Mouse (Mus musculus) left cerebral cortex, adult 2 months (tissue): ENCODE data around the gene Setd7. TPM values are rescaled to one million over a fixed set of nuclear protein-coding genes. Genes with fewer than 3 reads are reported as not detected.

Experiments used
- DNase-seq, 2 experiments: peaks; one replicate each; pipeline ENCODE4 v3.0.0; 2021 to 2022; ENCODE audit warnings: low spot score in 2 of 2, mixed read lengths in 1 of 2; ENCODE audit errors: extremely low spot score in 1 of 2
- H3K27ac ChIP-seq: fragments of 200-600 bp; 2 replicates; pipeline ENCODE4 v1.8.1; 2022
- H3K4me3 ChIP-seq: fragments of 200-600 bp; 2 replicates; pipeline ENCODE4 v1.8.1; 2022
- CTCF ChIP-seq: fragments of 200-600 bp; IDR thresholded peaks from 2 replicates; pipeline ENCODE4 v1.8.1; 2022; ENCODE audit warnings: antibody characterized with exemption, mild to moderate bottlenecking, moderate library complexity
- intact Hi-C: fragments of 180-260 bp; cut with DNase I; formaldehyde crosslinking; loops from one replicate; pipeline ENCODE4 v1.15.1; 2025
- total RNA-seq, 2 experiments: library from RNA; stranded (reverse); gene quantifications; 2 replicates each; pipeline ENCODE4 v1.2.3; 2021

The Setd7 gene
- total RNA-seq, 2 experiments from 2014 or later, result 133 to 143 TPM

- peak within 1 kb of the TSS; percentile 94 for H3K4me3 ChIP-seq
- peak; percentile 98 for DNase-seq
- peak; percentile 19 for TF ChIP-seq CTCF
- peak within 1 kb of the TSS; percentile 93 for H3K27ac ChIP-seq
- intact Hi-C loops, result loop anchor here (10.0 kb wide), 1 partner anchor 171 kb away; no protein-coding TSS in a partner anchor
Measured at GRCm38 (mm10) chr3:51483741-51484359, 76.8 kb downstream of the Setd7 start, which contains the start of gene Rab33b. Gene Rab33b, plus strand, starts transcription at chr3:51483920.

GRCm38 (mm10) chr3:51482781-51483180 lies 77.9 kb downstream of the Setd7 start:
- Histone ChIP-seq H3K4me3 (no peak overlapping the region), H3K27ac (no peak overlapping the region; the same call in 1 of the 2 replicates)
- no peak for TF ChIP-seq CTCF
- DNase-seq, result no peak
- intact Hi-C loops, result loop anchor here (10.0 kb wide), 1 partner anchor 172 kb away; no protein-coding TSS in a partner anchor

GRCm38 (mm10) chr3:51481881-51482280 lies 78.8 kb downstream of the Setd7 start:
- TF ChIP-seq CTCF, result no peak
- intact Hi-C loops, result loop anchor here (1.0 to 10.0 kb wide), 2 partner anchors 173 to 760 kb away; no protein-coding TSS in a partner anchor

GRCm38 (mm10) chr3:51481059-51481458 lies 79.6 kb downstream of the Setd7 start:
- peak in 1 of 2 experiments; percentile 51 for DNase-seq
- no peak overlapping the region for H3K4me3 ChIP-seq
- H3K27ac ChIP-seq, result no peak overlapping the region
- intact Hi-C loops, result loop anchor here (1.0 to 10.0 kb wide), 2 partner anchors 174 to 761 kb away; no protein-coding TSS in a partner anchor
- TF ChIP-seq CTCF, result peak; percentile 82

More at GRCm38 (mm10) chr3:51481881-51482280, 78.8 kb downstream of the Setd7 start:
- H3K27ac ChIP-seq, result no peak overlapping the region
- no peak for DNase-seq
- no peak overlapping the region for H3K4me3 ChIP-seq

GRCm38 (mm10) chr3:51479893-51480292 lies 80.8 kb downstream of the Setd7 start:
- Histone ChIP-seq H3K4me3 (no peak overlapping the region), H3K27ac (no peak overlapping the region)
- intact Hi-C loops, result loop anchor here (10.0 kb wide), 1 partner anchor 175 kb away; no protein-coding TSS in a partner anchor
- TF ChIP-seq CTCF, result no peak
- no peak for DNase-seq

- TF ChIP-seq CTCF, result no peak
- H3K27ac ChIP-seq, result no peak overlapping the region
- DNase-seq, result no peak
- H3K4me3 ChIP-seq, result no peak overlapping the region
- intact Hi-C loops, result no loop called here
Measured at GRCm38 (mm10) chr3:51475706-51476105, 85.0 kb downstream of the Setd7 start.

- H3K27ac ChIP-seq, result no peak overlapping the region
- intact Hi-C loops, result no loop called here
- DNase-seq, result no peak
- H3K4me3 ChIP-seq, result no peak overlapping the region
- no peak for TF ChIP-seq CTCF
Measured at GRCm38 (mm10) chr3:51468530-51468929, 92.1 kb downstream of the Setd7 start.

Other genes with a start within 250 kb of the Setd7 start
- 10 to 100 TPM; 48.5 to 51.8 TPM for gene Elf2, start 220.2 kb downstream of the Setd7 start, total RNA-seq
- not detected for gene Mgarp, start 164.1 kb downstream of the Setd7 start, total RNA-seq
- gene Ndufc1, start 151.9 kb downstream of the Setd7 start, total RNA-seq, result 100 to 1,000 TPM; 286 to 307 TPM
- 10 to 100 TPM; 50.1 to 54.6 TPM for gene Naa15, start 145.7 kb downstream of the Setd7 start, total RNA-seq
- gene Rab33b, start 77.0 kb downstream of the Setd7 start, total RNA-seq, result 10 to 100 TPM; 19.2 to 20.8 TPM
- not detected for gene Mgst2, start 99.5 kb upstream of the Setd7 start, total RNA-seq